Mouse (Mus musculus): ENCODE measurements around the gene Specc1l. TPM values are rescaled to one million over a fixed set of nuclear protein-coding genes. Genes with fewer than 3 reads are reported as not detected.

Gene Specc1l
- 23.3 and 24.1 TPM in 2 replicates for polyA plus RNA-seq (2014; fragmentation: Nextera tagmentation; extraction: Ambion mirVana)

DNA sequence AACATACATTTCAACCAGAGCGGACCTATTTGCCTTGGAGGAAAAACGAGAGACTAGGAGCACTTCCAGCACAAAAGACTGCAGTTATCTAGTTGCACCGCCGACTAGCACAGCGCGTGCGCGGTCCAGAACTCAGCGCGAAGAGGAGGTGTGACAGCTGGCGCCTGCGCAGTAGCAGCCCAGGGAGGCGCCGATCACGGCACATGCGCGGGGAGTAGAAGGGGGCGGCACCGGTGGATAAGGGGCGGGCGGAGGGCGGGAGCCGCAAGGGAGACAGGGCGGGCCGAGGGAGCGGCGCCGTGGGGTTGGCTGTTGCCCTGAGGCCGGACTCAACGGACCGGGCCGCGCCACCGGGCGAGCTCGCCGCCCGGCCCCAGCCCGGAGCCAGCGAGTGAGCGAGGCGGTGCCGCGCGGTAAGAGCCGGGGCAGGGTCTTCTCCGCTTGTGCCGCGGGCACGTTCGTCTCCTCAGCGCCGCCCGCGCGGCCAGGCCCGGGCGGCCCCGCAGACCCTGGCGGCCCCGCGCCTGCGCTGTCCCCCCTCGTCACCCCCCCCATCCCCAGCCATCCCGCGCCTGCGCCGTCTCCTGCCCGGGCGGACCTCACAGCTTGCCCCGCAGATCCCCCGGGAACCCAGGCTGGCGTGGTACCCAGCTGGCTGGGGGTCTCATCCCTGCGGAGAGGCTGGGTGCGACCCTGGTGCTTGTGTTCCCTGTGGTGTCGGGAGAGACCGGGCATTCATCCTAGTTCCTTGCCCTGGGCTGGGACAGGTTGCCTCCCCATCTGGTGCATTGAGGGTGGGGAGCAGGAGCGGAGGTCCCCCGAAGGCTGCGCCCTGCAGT lies at the start of gene Specc1l:
Gene Specc1l, plus strand, starts transcription at position 267 of the 839 bp plus-strand sequence.
- ATAC-seq (replicated peaks; ENCODE audit: insufficient number of reproducible peaks, low FRiP score, low TSS enrichment, low read depth), result peak; percentile 97
- Histone ChIP-seq H3K9ac (replicated peaks; ENCODE audit: low read length) (peak within 1 kb of the TSS; percentile 91), H3K4me1 (ENCODE audit: control insufficient read depth, insufficient read depth, low read length) (no peaks in the 10 kb centered on the region), H3K4me2 (ENCODE audit: low read depth, low read length) (peak within 1 kb of the TSS; percentile 69), H3K27me3 (ENCODE audit: control insufficient read depth, insufficient read depth, low read length) (no peaks in the 10 kb centered on the region), H3K36me3 (replicated peaks; ENCODE audit: control insufficient read depth, insufficient read depth, low read depth, low read length) (no peaks in the 10 kb centered on the region), H3K27ac (replicated peaks; ENCODE audit: low read depth, low read length) (peak within 1 kb of the TSS; percentile 95), H3K9me3 (replicated peaks; ENCODE audit: control insufficient read depth, low read length) (no peaks in the 10 kb centered on the region), H3K4me3 (ENCODE audit: low read depth, low read length) (peak within 1 kb of the TSS; percentile 77)
- 0% methylated on average over 46 of the region's 80 CpGs for WGBS
- peak; percentile 96 for DNase-seq (ENCODE audit: low spot score)

DNA sequence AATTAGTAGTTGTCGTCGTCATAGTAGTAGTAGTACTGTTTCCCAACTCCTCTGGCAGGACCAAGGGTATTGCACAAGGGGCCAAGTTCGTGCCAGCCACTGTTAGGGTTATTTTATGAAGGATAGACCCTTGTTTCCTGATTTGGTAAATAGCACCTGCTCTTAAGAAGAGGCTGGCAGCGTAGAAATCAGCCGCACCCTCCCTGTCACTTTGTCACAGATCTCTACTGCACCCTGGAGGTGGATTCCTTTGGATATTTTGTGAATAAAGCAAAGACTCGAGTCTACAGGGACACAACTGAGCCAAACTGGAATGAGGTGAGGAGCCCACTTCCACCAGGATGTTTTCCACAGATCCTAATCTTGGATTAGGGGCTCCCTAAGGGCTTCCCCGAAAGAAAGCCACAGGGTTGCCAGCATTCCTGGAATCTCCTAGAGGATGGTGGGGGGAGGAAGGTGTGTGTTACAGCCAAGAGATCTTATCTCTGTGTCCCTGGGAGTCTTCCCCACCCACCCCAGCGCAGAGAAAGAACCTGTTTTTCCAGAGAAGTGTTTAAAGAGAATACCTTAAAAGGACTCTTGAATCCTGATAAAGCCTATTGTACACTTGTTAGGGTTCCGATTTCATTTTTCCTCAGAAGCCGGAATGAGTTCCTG lies 45.9 kb upstream of the Specc1l start:
- 73% methylated on average over 10 of the region's 10 CpGs for WGBS
- H3K36me3 ChIP-seq (replicated peaks; ENCODE audit: control insufficient read depth, insufficient read depth, low read depth, low read length), result no peaks in the 10 kb centered on the region; the same call in 1 of the 2 replicates
- peak; percentile 9 for DNase-seq (ENCODE audit: low spot score)

DNA sequence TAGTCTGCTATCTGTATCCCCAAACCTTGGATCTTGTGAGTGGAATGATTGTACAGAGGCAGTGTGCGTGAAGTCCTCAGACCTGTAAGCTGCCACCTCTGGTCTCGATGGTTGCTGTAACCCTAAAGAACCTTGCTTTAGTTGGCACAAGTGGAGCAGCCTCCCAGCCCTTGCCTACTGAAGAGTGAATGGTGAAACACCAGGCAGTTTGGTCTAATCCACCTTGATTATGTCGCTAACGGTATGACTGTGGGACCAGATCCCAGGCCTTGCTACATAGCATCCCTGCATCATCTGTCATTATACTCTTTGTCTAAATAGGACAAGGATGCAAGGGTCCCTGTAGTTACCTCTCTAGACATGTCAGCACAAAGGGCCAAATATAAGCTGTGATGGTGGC lies 45.3 kb upstream of the Specc1l start:
- Histone ChIP-seq H3K4me1 (ENCODE audit: control insufficient read depth, insufficient read depth, low read length) (no peaks in the 10 kb centered on the region), H3K9me3 (replicated peaks; ENCODE audit: control insufficient read depth, low read length) (no peaks in the 10 kb centered on the region), H3K9ac (replicated peaks; ENCODE audit: low read length) (no peak overlapping the region), H3K4me2 (ENCODE audit: low read depth, low read length) (no peak overlapping the region), H3K27me3 (ENCODE audit: control insufficient read depth, insufficient read depth, low read length) (no peaks in the 10 kb centered on the region), H3K4me3 (ENCODE audit: low read depth, low read length) (no peak overlapping the region), H3K27ac (replicated peaks; ENCODE audit: low read depth, low read length) (no peak overlapping the region), H3K36me3 (replicated peaks; ENCODE audit: control insufficient read depth, insufficient read depth, low read depth, low read length) (no peaks in the 10 kb centered on the region; the same call in 1 of the 2 replicates)
- WGBS, result 90% methylated on average over 4 of the region's 4 CpGs
- ATAC-seq (replicated peaks; ENCODE audit: insufficient number of reproducible peaks, low FRiP score, low TSS enrichment, low read depth) (no peak), DNase-seq (ENCODE audit: low spot score) (no peak)

More for the DNA sequence above, 45.9 kb upstream of the Specc1l start:
- no peak overlapping the region for H3K9ac ChIP-seq (replicated peaks; ENCODE audit: low read length)
- H3K27me3 ChIP-seq (ENCODE audit: control insufficient read depth, insufficient read depth, low read length), result no peaks in the 10 kb centered on the region
- H3K27ac ChIP-seq (replicated peaks; ENCODE audit: low read depth, low read length), result no peak overlapping the region
- H3K4me1 ChIP-seq (ENCODE audit: control insufficient read depth, insufficient read depth, low read length), result no peaks in the 10 kb centered on the region
- no peaks in the 10 kb centered on the region for H3K9me3 ChIP-seq (replicated peaks; ENCODE audit: control insufficient read depth, low read length)
- no peak overlapping the region for H3K4me3 ChIP-seq (ENCODE audit: low read depth, low read length)
- H3K4me2 ChIP-seq (ENCODE audit: low read depth, low read length), result no peak overlapping the region
- ATAC-seq (replicated peaks; ENCODE audit: insufficient number of reproducible peaks, low FRiP score, low TSS enrichment, low read depth), result no peak

DNA sequence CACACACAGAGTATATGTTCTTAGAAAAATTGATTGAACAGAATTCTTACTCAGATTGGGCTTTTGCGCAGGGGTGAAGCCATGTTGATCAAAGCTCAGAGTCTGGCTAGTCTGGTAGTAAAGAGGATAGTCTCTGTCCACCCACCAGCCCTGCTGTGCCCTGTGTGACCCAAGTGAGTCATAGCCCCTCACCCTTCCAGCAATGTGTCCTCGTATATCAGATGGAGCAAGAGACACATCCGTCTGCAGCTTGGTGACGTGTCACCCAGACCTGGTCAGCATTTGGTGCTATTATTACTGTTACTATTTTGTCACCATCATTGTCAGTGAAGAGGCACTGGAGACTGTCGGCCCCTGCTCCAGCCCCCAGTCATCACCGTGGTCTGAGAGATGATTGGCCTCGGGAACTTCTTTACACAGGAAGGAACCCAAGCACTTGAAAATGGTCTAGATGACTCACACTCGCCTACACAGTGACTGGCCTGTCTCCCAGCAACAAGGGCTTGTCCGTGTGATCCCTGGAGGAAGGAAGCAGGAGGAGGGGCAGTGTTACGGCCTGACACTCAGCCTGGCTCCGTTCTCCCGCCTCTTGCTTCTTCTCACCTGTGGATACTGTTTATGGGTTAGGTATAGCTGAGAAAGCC lies 41.5 kb upstream of the Specc1l start:
- H3K36me3 ChIP-seq (replicated peaks; ENCODE audit: control insufficient read depth, insufficient read depth, low read depth, low read length), result peaks cover 2% of the 10 kb centered on the region; the same call in 1 of the 2 replicates
- ATAC-seq (replicated peaks; ENCODE audit: insufficient number of reproducible peaks, low FRiP score, low TSS enrichment, low read depth) (no peak; the same call in 1 of the 2 replicates), DNase-seq (ENCODE audit: low spot score) (no peak)
- no peak overlapping the region for H3K27ac ChIP-seq (replicated peaks; ENCODE audit: low read depth, low read length)
- H3K9me3 ChIP-seq (replicated peaks; ENCODE audit: control insufficient read depth, low read length), result no peaks in the 10 kb centered on the region
- H3K4me2 ChIP-seq (ENCODE audit: low read depth, low read length), result no peak overlapping the region
- no peaks in the 10 kb centered on the region for H3K4me1 ChIP-seq (ENCODE audit: control insufficient read depth, insufficient read depth, low read length)
- no peaks in the 10 kb centered on the region for H3K27me3 ChIP-seq (ENCODE audit: control insufficient read depth, insufficient read depth, low read length)
- no peak overlapping the region for H3K4me3 ChIP-seq (ENCODE audit: low read depth, low read length)
- H3K9ac ChIP-seq (replicated peaks; ENCODE audit: low read length), result no peak overlapping the region
- WGBS, result 85% methylated on average over 12 of the region's 12 CpGs

DNA sequence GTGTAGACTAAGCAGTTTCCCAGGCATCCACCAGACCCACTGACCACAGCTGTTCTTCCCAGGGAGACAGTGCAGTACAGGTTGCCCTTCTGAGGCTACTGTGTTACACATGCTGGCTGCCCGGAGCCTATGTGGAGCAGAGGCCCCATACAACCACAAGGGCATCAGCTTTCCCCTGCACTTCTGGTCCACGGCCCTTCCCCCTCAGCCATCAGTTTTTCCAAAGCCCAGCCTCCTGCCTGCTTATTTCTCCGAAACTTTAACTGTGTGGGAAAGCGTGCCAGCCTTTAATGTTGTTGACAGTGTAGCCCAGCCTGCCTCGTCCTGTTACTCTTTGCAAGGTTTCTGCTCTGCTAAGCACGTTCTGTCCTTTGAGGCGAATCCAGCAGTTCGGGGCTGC lies 38.8 kb upstream of the Specc1l start:
- no peak for DNase-seq (ENCODE audit: low spot score)
- no peaks in the 10 kb centered on the region for H3K27me3 ChIP-seq (ENCODE audit: control insufficient read depth, insufficient read depth, low read length)
- no peaks in the 10 kb centered on the region for H3K4me1 ChIP-seq (ENCODE audit: control insufficient read depth, insufficient read depth, low read length)
- H3K9ac ChIP-seq (replicated peaks; ENCODE audit: low read length), result no peak overlapping the region
- peaks cover 13% of the 10 kb centered on the region for H3K36me3 ChIP-seq (replicated peaks; ENCODE audit: control insufficient read depth, insufficient read depth, low read depth, low read length)
- H3K9me3 ChIP-seq (replicated peaks; ENCODE audit: control insufficient read depth, low read length), result no peaks in the 10 kb centered on the region
- no peak overlapping the region for H3K27ac ChIP-seq (replicated peaks; ENCODE audit: low read depth, low read length)
- no peak overlapping the region for H3K4me3 ChIP-seq (ENCODE audit: low read depth, low read length)
- no peak overlapping the region for H3K4me2 ChIP-seq (ENCODE audit: low read depth, low read length)
- no peak for ATAC-seq (replicated peaks; ENCODE audit: insufficient number of reproducible peaks, low FRiP score, low TSS enrichment, low read depth)
- 75% methylated on average over 8 of the region's 8 CpGs for WGBS

DNA sequence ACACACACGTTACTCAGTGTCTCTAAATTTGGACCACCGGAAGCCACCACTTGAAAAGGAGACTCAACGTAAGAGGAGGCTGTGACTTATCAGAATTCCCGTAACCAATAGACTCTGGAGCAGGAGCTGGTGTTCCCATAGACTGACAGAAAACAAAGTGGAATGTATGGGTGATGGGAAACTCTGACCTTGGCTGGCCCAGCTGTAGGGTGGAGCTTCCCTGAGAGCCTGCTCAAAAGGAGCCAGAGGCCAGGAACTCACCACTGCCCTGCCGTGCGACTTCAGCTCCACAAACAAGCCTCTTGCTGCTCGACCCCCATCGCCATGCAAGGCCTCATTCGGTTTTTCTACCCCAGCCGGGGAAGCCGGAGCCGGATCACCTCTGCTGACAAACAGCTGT lies 38.2 kb upstream of the Specc1l start:
- no peak for ATAC-seq (replicated peaks; ENCODE audit: insufficient number of reproducible peaks, low FRiP score, low TSS enrichment, low read depth)
- H3K4me2 ChIP-seq (ENCODE audit: low read depth, low read length), result no peak overlapping the region
- peaks cover 13% of the 10 kb centered on the region for H3K36me3 ChIP-seq (replicated peaks; ENCODE audit: control insufficient read depth, insufficient read depth, low read depth, low read length)
- H3K9me3 ChIP-seq (replicated peaks; ENCODE audit: control insufficient read depth, low read length), result no peaks in the 10 kb centered on the region
- no peak overlapping the region for H3K4me3 ChIP-seq (ENCODE audit: low read depth, low read length)
- WGBS, result 76% methylated on average over 12 of the region's 12 CpGs
- DNase-seq (ENCODE audit: low spot score), result no peak
- H3K9ac ChIP-seq (replicated peaks; ENCODE audit: low read length), result no peak overlapping the region
- H3K27ac ChIP-seq (replicated peaks; ENCODE audit: low read depth, low read length), result no peak overlapping the region
- no peaks in the 10 kb centered on the region for H3K27me3 ChIP-seq (ENCODE audit: control insufficient read depth, insufficient read depth, low read length)
- no peaks in the 10 kb centered on the region for H3K4me1 ChIP-seq (ENCODE audit: control insufficient read depth, insufficient read depth, low read length)

DNA sequence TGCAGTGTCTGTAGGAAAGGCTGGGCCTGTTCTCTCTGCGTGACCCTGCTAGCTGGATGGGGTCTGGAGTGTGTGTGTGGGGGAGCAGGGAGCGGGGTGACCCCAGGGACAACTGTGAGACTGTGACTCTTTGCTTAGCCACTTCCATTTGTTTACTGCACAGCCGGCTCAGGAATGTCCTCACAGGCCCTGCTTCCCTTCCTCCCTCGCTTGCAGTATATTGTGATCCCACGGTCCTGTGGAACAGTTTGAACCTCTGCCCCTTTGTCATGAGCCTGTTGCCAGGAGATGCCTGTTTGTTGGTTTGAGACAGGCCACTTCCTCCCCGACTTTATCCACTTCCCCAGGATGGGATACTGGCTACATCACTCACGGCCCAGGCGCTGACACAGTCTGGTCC lies 35.4 kb upstream of the Specc1l start:
- WGBS, result 84% methylated on average over 8 of the region's 8 CpGs
- no peak for ATAC-seq (replicated peaks; ENCODE audit: insufficient number of reproducible peaks, low FRiP score, low TSS enrichment, low read depth)
- Histone ChIP-seq H3K9me3 (replicated peaks; ENCODE audit: control insufficient read depth, low read length) (no peaks in the 10 kb centered on the region), H3K9ac (replicated peaks; ENCODE audit: low read length) (no peak overlapping the region), H3K36me3 (replicated peaks; ENCODE audit: control insufficient read depth, insufficient read depth, low read depth, low read length) (peaks cover 16% of the 10 kb centered on the region), H3K4me1 (ENCODE audit: control insufficient read depth, insufficient read depth, low read length) (no peaks in the 10 kb centered on the region), H3K4me3 (ENCODE audit: low read depth, low read length) (no peak overlapping the region), H3K27ac (replicated peaks; ENCODE audit: low read depth, low read length) (no peak overlapping the region), H3K27me3 (ENCODE audit: control insufficient read depth, insufficient read depth, low read length) (no peaks in the 10 kb centered on the region), H3K4me2 (ENCODE audit: low read depth, low read length) (no peak overlapping the region)
- DNase-seq (ENCODE audit: low spot score), result no peak
